Mouse (Mus musculus): ENCODE results near the gene Gm11564. TPM values are rescaled to one million over a fixed set of nuclear protein-coding genes. Genes with fewer than 3 reads are reported as not detected.
"Not testable (repeated sequence)": the region's sequence is repeated elsewhere in the genome, so short reads cannot be mapped to it uniquely, and the experiment has no call there.

Gene Gm11564
- polyA plus RNA-seq (2012; ENCODE audit: insufficient read depth, insufficient read length, missing spikeins), result not detected in 2 replicates

DNA sequence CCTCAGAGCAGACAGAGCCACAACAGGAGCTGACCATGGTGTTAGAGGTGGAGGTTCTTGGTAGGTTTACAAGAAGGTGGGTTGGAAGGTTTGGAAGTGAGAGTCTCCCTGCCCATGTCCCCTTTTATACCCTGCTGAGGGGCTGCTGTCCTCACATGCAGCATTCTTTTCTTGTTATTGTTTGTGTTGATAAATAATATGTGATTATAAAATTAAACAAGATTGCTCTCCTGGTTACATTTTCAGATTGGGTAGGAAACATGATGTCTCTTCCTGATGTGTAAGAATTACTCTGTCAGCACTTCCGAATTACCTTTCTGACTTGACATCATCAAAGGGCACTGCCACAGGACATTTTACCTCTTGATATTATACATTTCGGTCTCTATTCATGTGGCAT lies at the start of gene Gm11564:
TSS of gene Gm11564 (minus strand) at position 101 of the 400 bp plus-strand sequence.
- H3K27ac ChIP-seq (ENCODE audit: insufficient read depth, low read depth, low read length); H3K4me1 ChIP-seq (ENCODE audit: control insufficient read depth, insufficient read depth, low read length); H3K4me3 ChIP-seq (ENCODE audit: insufficient read depth, low read length): not testable (repeated sequence)

- not testable (repeated sequence) for H3K4me1 ChIP-seq (ENCODE audit: control insufficient read depth, insufficient read depth, low read length)
Observed at GRCm38 (mm10) chr11:99864176-99864575, 48.7 kb upstream of the Gm11564 start, which contains the start of gene Gm11559. Gm11559 (plus strand) TSS chr11:99864476.

GRCm38 (mm10) chr11:99858761-99859160 lies 43.3 kb upstream of the Gm11564 start:
- H3K27ac ChIP-seq (ENCODE audit: insufficient read depth, low read depth, low read length), result no peak overlapping the region

More at GRCm38 (mm10) chr11:99864176-99864575, 48.7 kb upstream of the Gm11564 start, which contains the start of gene Gm11559:
- H3K27ac ChIP-seq (ENCODE audit: insufficient read depth, low read depth, low read length); H3K4me3 ChIP-seq (ENCODE audit: insufficient read depth, low read length): not testable (repeated sequence)

DNA sequence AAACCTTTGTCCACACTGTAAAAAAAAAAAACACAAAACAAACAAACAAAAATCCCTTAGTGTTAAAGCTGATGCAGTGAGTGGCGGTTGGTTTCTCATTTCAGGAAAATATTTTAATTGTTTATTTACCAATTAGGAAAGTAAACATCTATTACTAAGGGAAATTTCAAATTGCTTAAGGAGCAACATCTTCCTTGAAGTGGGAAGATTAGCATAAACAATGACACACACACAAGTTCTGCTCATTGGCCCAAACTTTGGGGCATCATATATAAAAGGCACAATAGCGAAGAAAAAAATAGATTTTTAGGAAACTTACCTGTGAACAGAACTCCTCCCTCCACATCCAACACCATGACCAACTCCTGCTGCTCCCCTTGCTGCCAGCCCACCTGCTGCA lies 42.2 kb upstream of the Gm11564 start, which contains the start of gene Gm11568:
TSS of gene Gm11568 (plus strand) at position 301 of the 400 bp plus-strand sequence.
- Histone ChIP-seq H3K27ac (ENCODE audit: insufficient read depth, low read depth, low read length) (no peak within 1 kb of the TSS), H3K4me3 (ENCODE audit: insufficient read depth, low read length) (no peak within 1 kb of the TSS), H3K4me1 (ENCODE audit: control insufficient read depth, insufficient read depth, low read length) (no peaks in the 10 kb centered on the region)
- no peak for TF ChIP-seq CTCF (IDR thresholded peaks at IDR 0.05; ENCODE audit: low read depth, low read length)
- no peak for TF ChIP-seq POLR2A (IDR thresholded peaks at IDR 0.05; ENCODE audit: borderline replicate concordance, low read depth, low read length)

More at GRCm38 (mm10) chr11:99858761-99859160, 43.3 kb upstream of the Gm11564 start:
- H3K4me3 ChIP-seq (ENCODE audit: insufficient read depth, low read length), result no peak overlapping the region
- no peaks in the 10 kb centered on the region for H3K4me1 ChIP-seq (ENCODE audit: control insufficient read depth, insufficient read depth, low read length)
- TF ChIP-seq CTCF (IDR thresholded peaks at IDR 0.05; ENCODE audit: low read depth, low read length), result no peak
- TF ChIP-seq POLR2A (IDR thresholded peaks at IDR 0.05; ENCODE audit: borderline replicate concordance, low read depth, low read length), result no peak

GRCm38 (mm10) chr11:99854121-99854520 lies 38.7 kb upstream of the Gm11564 start:
- TF ChIP-seq CTCF (IDR thresholded peaks at IDR 0.05; ENCODE audit: low read depth, low read length), result no peak
- Histone ChIP-seq H3K4me1 (ENCODE audit: control insufficient read depth, insufficient read depth, low read length) (no peaks in the 10 kb centered on the region), H3K4me3 (ENCODE audit: insufficient read depth, low read length) (no peak overlapping the region), H3K27ac (ENCODE audit: insufficient read depth, low read depth, low read length) (no peak overlapping the region)

DNA sequence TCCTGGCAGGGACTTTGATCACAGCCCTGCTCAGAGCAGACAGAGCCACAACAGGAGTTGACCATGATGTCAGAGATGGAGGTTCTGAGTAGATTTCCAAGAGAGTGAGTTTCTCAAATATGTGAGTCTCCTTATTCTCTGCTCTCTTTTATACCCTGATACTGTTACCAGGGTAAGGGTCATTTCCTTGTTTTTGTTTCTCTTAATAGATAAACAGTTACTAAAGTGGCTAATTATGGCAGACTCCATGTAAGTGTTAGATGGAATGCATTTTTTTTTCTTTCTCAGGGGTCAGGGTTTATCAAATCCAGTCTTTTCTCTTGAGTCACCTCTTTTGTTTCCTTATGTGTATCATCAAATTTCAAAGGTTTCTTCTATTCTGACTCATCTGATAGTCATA lies 36.0 kb upstream of the Gm11564 start, which contains the start of gene Krtap4-16:
TSS of gene Krtap4-16 (minus strand) at position 101 of the 400 bp plus-strand sequence.
- TF ChIP-seq CTCF (IDR thresholded peaks at IDR 0.05; ENCODE audit: low read depth, low read length) (no peak), POLR2A (IDR thresholded peaks at IDR 0.05; ENCODE audit: borderline replicate concordance, low read depth, low read length) (no peak)
- H3K4me1 ChIP-seq (ENCODE audit: control insufficient read depth, insufficient read depth, low read length), result no peaks in the 10 kb centered on the region
- H3K4me3 ChIP-seq (ENCODE audit: insufficient read depth, low read length), result no peak within 1 kb of the TSS
- no peak within 1 kb of the TSS for H3K27ac ChIP-seq (ENCODE audit: insufficient read depth, low read depth, low read length)

GRCm38 (mm10) chr11:99846746-99847145 lies 31.3 kb upstream of the Gm11564 start:
- H3K4me3 ChIP-seq (ENCODE audit: insufficient read depth, low read length), result no peak overlapping the region
- TF ChIP-seq POLR2A (IDR thresholded peaks at IDR 0.05; ENCODE audit: borderline replicate concordance, low read depth, low read length) (no peak), CTCF (IDR thresholded peaks at IDR 0.05; ENCODE audit: low read depth, low read length) (no peak)
- H3K27ac ChIP-seq (ENCODE audit: insufficient read depth, low read depth, low read length), result no peak overlapping the region
- no peaks in the 10 kb centered on the region for H3K4me1 ChIP-seq (ENCODE audit: control insufficient read depth, insufficient read depth, low read length)

DNA sequence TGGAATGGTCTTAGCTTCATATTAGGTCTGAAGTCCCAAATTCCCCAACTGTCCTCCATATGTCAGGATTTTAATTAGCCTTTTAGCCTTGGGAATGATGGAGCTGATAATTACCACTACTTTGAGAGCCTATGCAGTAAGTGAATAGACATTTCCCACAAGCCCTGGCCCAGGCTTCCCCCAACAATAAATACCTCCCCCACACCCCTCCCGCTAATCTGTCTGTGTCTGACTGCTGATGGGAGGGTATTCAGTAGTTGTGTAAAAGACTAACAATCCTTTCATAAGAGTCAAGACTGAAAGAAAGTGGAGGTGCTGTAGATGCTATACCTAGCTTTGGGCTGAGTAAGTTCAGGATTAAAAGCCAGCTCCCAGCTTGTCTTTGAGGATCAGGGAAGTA lies 26.7 kb upstream of the Gm11564 start:
- no peaks in the 10 kb centered on the region for H3K4me1 ChIP-seq (ENCODE audit: control insufficient read depth, insufficient read depth, low read length)
- H3K4me3 ChIP-seq (ENCODE audit: insufficient read depth, low read length), result no peak overlapping the region
- no peak overlapping the region for H3K27ac ChIP-seq (ENCODE audit: insufficient read depth, low read depth, low read length)
- TF ChIP-seq CTCF (IDR thresholded peaks at IDR 0.05; ENCODE audit: low read depth, low read length) (no peak), POLR2A (IDR thresholded peaks at IDR 0.05; ENCODE audit: borderline replicate concordance, low read depth, low read length) (no peak)

GRCm38 (mm10) chr11:99837966-99838365 lies 22.5 kb upstream of the Gm11564 start, which contains the start of gene 2300003K06Rik:
2300003K06Rik (minus strand) TSS chr11:99838066.
- H3K4me1 ChIP-seq (ENCODE audit: control insufficient read depth, insufficient read depth, low read length), result no peaks in the 10 kb centered on the region
- TF ChIP-seq CTCF (IDR thresholded peaks at IDR 0.05; ENCODE audit: low read depth, low read length), result no peak
- no peak for TF ChIP-seq POLR2A (IDR thresholded peaks at IDR 0.05; ENCODE audit: borderline replicate concordance, low read depth, low read length)
- H3K27ac ChIP-seq (ENCODE audit: insufficient read depth, low read depth, low read length), result no peak within 1 kb of the TSS
- H3K4me3 ChIP-seq (ENCODE audit: insufficient read depth, low read length), result no peak within 1 kb of the TSS

DNA sequence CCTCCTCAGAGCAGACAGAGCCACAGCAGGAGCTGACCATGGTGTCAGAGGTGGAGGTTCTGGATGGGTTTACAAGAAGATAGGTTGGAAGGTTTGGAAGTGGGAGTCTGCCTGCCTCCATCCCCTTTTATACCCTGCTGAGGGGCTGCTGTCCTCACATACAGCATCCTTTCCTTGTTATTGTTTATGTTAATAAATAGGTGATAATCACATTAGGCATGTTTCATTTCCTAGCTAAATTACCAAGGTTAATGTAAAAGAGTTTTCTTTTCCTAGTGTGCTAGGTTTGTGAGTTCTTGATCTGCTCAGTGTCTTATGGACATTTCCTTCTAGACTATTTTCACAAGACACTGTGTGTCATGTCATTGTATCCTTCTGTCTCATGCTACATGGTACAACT lies 5.7 kb downstream of the Gm11564 start, which contains the start of gene Krtap4-13:
TSS of gene Krtap4-13 (minus strand) at position 101 of the 400 bp plus-strand sequence.
- H3K4me3 ChIP-seq (ENCODE audit: insufficient read depth, low read length); H3K27ac ChIP-seq (ENCODE audit: insufficient read depth, low read depth, low read length); H3K4me1 ChIP-seq (ENCODE audit: control insufficient read depth, insufficient read depth, low read length): not testable (repeated sequence)

GRCm38 (mm10) chr11:99804346-99804745 lies 11.1 kb downstream of the Gm11564 start, which contains the start of gene Gm11554:
Gm11554 (minus strand) TSS chr11:99804446.
- not testable (repeated sequence) for H3K4me3 ChIP-seq (ENCODE audit: insufficient read depth, low read length); H3K27ac ChIP-seq (ENCODE audit: insufficient read depth, low read depth, low read length); H3K4me1 ChIP-seq (ENCODE audit: control insufficient read depth, insufficient read depth, low read length)

GRCm38 (mm10) chr11:99798832-99799231 lies 16.6 kb downstream of the Gm11564 start, which contains the start of gene Gm11569:
Gm11569 (minus strand) TSS chr11:99798932.
- H3K4me1 ChIP-seq (ENCODE audit: control insufficient read depth, insufficient read depth, low read length), result not testable (repeated sequence)

More at GRCm38 (mm10) chr11:99798832-99799231, 16.6 kb downstream of the Gm11564 start, which contains the start of gene Gm11569:
- H3K27ac ChIP-seq (ENCODE audit: insufficient read depth, low read depth, low read length); H3K4me3 ChIP-seq (ENCODE audit: insufficient read depth, low read length): not testable (repeated sequence)

Data from bone marrow macrophage, adult 2 months (primary cell).